Mouse (Mus musculus): Measurements from ENCODE around the gene Efl1. TPM values are rescaled to one million over a fixed set of nuclear protein-coding genes. Genes with fewer than 3 reads are reported as not detected.

The Efl1 gene
- polyA plus RNA-seq, 1 experiment = not detected

DNA sequence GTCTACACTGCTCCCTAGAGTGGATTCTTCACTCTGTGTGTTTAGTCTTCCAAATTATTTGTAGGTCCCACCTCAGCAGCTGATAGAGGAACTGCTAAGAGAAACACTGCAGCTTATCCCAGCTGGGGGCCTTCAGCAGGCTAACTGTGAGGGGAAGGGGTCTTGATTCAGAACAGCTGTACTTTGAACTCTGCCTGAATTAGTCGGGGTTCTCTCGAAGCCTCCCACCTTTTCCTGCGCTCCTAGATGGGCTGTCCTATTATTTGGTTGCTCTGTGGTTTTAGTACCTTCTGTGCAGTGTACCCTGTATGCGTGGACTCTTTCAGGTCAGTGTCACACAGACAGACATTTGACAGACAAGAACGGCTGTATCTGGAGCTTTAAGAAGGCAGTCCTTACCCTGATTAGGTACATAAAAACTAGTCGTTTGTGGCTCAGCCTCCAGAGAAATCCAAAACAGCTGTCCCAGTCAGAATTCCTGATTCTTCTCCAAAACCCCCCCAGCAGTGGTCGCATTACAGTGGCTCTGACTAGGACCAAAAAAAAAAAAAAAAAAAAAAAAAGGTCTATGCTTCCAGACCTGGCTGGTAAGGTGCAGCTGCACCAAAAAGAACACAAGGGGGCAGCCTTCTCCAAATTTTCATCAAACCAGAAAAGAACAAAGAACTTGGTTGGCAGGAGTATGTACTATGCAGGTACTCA, 66.9 kb downstream of the Efl1 start:
- Histone ChIP-seq H3K4me1 (ENCODE audit: control insufficient read depth, insufficient read depth, low read length) (no peaks in the 10 kb centered on the region), H3K27ac (ENCODE audit: insufficient read depth, low read depth, low read length) (no peak overlapping the region), H3K4me3 (ENCODE audit: insufficient read depth, low read depth, low read length) (no peak overlapping the region)
- TF ChIP-seq CTCF (IDR thresholded peaks at IDR 0.05; ENCODE audit: insufficient read depth, low read depth, low read length) (no peak), POLR2A (IDR thresholded peaks at IDR 0.05; ENCODE audit: insufficient read depth, low read depth, low read length) (no peak)
- 47% methylated on average over 7 of the region's 7 CpGs for WGBS

DNA sequence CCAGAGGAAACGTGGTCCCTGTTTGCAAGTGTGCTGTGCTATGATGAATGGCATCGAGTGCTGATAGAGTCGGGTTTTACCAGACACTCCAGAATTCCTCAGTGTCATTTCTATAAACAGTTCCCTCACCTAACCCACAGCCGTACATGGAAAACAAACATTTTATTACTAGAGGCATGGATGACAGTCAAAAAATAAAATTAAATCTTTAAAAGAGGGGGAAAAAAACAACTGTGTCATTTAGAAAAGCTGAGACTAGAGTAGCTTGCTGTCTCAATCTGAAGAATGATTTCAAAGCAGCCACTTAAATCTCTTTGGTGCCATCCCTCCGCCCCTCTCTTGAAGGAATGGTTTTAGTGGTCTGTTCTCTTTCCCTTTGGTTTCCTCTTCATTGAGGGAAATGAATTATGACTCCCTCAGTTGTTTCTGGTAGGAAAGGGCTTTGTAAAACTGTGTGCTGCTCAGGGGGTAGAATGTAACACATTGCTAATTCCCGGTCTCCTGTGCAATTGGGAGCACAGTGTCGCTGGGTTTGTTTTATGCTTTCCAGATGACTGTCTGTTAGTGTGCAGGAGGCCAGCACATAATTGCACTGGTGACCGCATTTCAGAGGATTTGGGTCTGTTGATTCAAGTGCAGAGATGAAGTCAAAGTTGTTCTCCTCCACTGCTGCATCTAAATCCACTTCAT, 67.6 kb downstream of the Efl1 start:
- no peak overlapping the region for H3K4me3 ChIP-seq (ENCODE audit: insufficient read depth, low read depth, low read length)
- H3K27ac ChIP-seq (ENCODE audit: insufficient read depth, low read depth, low read length) = no peak overlapping the region
- no peaks in the 10 kb centered on the region; the same call in 1 of the 2 replicates for H3K4me1 ChIP-seq (ENCODE audit: control insufficient read depth, insufficient read depth, low read length)
- TF ChIP-seq CTCF (IDR thresholded peaks at IDR 0.05; ENCODE audit: insufficient read depth, low read depth, low read length) = no peak
- no peak for TF ChIP-seq POLR2A (IDR thresholded peaks at IDR 0.05; ENCODE audit: insufficient read depth, low read depth, low read length)
- 46% methylated on average over 8 of the region's 8 CpGs for WGBS

DNA sequence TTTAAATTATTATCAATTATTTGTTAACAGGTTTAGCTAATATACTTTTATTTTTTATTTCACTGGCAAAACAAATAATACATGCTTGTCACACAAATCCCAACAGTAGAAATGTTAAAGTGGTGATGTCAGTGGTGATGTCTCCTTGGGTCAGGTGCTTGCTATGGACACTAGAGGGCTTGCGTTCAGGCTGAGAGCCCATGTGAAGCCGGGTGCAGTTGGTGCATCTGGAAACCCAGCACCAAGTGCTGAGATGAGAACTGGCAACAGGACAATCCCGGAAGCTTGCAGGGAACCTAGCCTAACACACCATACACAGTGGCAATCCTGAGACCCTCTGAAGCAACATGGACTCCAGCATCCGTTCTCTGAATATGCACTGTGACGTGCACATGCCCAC, 70.9 kb downstream of the Efl1 start:
- 71% methylated on average over 5 of the region's 5 CpGs for WGBS
- H3K27ac ChIP-seq (ENCODE audit: insufficient read depth, low read depth, low read length) = no peak overlapping the region
- no peak for TF ChIP-seq POLR2A (IDR thresholded peaks at IDR 0.05; ENCODE audit: insufficient read depth, low read depth, low read length)
- TF ChIP-seq CTCF (IDR thresholded peaks at IDR 0.05; ENCODE audit: insufficient read depth, low read depth, low read length) = no peak

DNA sequence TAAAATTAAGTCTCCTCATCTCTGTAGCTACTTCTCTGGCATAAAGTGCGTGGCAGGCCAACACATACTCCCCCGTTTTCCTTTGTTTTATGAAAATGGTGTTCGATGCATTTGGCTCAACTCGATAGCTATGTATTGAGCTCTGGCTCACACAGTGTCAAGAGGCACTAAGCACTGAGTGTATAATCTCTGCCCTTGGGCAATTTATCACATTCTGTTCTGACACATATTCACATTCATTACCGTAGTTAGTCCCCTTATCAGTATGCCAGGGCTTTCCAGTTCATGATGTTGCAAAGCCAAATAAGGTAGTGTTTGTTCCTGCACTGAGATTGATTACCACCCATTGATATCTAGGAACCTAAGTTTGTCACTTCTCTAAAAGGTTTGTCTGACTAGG, 71.3 kb downstream of the Efl1 start:
- Histone ChIP-seq H3K27ac (ENCODE audit: insufficient read depth, low read depth, low read length) (no peak overlapping the region), H3K4me3 (ENCODE audit: insufficient read depth, low read depth, low read length) (no peak overlapping the region), H3K4me1 (ENCODE audit: control insufficient read depth, insufficient read depth, low read length) (peaks cover 4% of the 10 kb centered on the region; the same call in 1 of the 2 replicates)
- TF ChIP-seq POLR2A (IDR thresholded peaks at IDR 0.05; ENCODE audit: insufficient read depth, low read depth, low read length) (no peak), CTCF (IDR thresholded peaks at IDR 0.05; ENCODE audit: insufficient read depth, low read depth, low read length) (no peak)
- 74% methylated on average over 5 of the region's 5 CpGs for WGBS

More for the DNA sequence above, 70.9 kb downstream of the Efl1 start:
- Histone ChIP-seq H3K4me3 (ENCODE audit: insufficient read depth, low read depth, low read length) (no peak overlapping the region), H3K4me1 (ENCODE audit: control insufficient read depth, insufficient read depth, low read length) (peaks cover 4% of the 10 kb centered on the region; the same call in 1 of the 2 replicates)

DNA sequence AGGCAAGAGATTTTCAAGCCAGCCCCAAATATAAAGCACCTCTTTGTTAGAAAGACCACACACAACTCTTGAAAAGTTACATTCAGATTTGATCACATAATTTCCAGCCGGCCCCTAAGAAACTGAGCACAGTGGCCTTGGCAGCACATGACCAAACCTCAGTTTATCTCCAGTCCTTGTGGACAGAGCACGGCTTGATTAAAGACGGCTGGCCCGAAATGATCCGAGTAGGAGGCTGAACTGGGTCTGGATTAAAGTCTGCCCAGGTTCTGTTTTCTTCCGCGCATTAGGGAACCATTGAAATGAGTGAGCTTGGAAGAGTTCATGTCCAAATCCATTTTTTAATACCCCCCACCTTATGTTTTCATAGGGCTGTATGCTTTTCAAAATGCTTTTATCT, 72.1 kb downstream of the Efl1 start:
- Histone ChIP-seq H3K27ac (ENCODE audit: insufficient read depth, low read depth, low read length) (no peak overlapping the region), H3K4me1 (ENCODE audit: control insufficient read depth, insufficient read depth, low read length) (peaks cover 6% of the 10 kb centered on the region; the same call in 1 of the 2 replicates), H3K4me3 (ENCODE audit: insufficient read depth, low read depth, low read length) (no peak overlapping the region)
- TF ChIP-seq POLR2A (IDR thresholded peaks at IDR 0.05; ENCODE audit: insufficient read depth, low read depth, low read length) = no peak
- TF ChIP-seq CTCF (IDR thresholded peaks at IDR 0.05; ENCODE audit: insufficient read depth, low read depth, low read length) = no peak
- 80% methylated on average over 7 of the region's 7 CpGs for WGBS

DNA sequence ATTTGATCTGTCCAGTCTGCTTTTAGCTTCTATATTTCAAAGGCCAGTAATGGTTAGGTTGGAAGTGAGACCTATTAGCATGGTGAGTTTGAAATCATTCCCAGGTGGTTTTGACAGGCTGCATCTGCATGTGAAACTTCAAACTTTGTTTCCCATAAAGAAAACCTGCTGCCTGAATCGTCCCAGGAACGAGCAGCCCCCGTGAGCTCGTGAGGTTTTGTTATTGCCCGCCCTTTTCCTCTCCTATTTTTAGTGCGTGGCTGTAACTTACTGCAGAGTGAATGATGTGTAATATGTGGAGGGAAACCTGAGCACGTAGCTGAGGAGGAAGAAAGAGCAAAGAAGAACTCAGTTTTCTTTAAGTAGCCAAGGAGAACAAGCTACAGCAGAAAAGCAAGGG, 72.5 kb downstream of the Efl1 start:
- WGBS = 57% methylated on average over 7 of the region's 7 CpGs
- no peak for TF ChIP-seq POLR2A (IDR thresholded peaks at IDR 0.05; ENCODE audit: insufficient read depth, low read depth, low read length)
- TF ChIP-seq CTCF (IDR thresholded peaks at IDR 0.05; ENCODE audit: insufficient read depth, low read depth, low read length) = no peak
- H3K27ac ChIP-seq (ENCODE audit: insufficient read depth, low read depth, low read length) = no peak overlapping the region
- H3K4me1 ChIP-seq (ENCODE audit: control insufficient read depth, insufficient read depth, low read length) = peaks cover 6% of the 10 kb centered on the region; the same call in 1 of the 2 replicates
- H3K4me3 ChIP-seq (ENCODE audit: insufficient read depth, low read depth, low read length) = no peak overlapping the region

DNA sequence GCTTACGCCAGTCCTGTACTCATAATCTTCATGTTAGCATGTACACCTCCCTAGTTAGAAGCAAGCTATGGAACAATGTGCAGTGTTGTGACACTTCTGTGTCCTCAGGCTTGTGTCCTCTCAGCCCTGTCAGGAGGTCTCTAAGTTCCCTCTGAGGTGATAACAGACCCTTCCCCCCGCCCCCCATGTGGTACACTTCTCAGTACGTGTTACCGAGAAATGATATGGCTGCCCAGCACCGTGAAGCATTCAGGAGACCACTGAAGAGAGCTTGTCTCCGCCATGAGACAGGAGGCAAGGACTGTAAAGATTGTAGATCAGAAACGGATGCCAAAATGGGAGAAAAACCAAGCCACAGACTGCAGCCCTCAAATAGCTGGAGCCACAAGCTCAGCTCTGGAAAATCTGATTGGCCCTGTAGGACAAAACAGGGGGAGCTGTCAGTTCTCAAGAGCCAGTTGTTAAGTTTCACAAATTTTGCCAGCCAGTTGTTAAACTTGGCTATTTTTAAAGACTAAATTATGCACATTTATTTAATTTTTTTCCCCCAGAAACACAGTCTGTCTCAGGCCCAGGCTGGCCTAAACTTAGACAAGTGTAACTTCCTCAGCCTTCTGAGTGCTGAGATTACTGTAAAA, 74.2 kb downstream of the Efl1 start:
- TF ChIP-seq POLR2A (IDR thresholded peaks at IDR 0.05; ENCODE audit: insufficient read depth, low read depth, low read length) (no peak), CTCF (IDR thresholded peaks at IDR 0.05; ENCODE audit: insufficient read depth, low read depth, low read length) (no peak)
- peaks cover 6% of the 10 kb centered on the region; the same call in 1 of the 2 replicates for H3K4me1 ChIP-seq (ENCODE audit: control insufficient read depth, insufficient read depth, low read length)
- 71% methylated on average over 7 of the region's 7 CpGs for WGBS
- no peak overlapping the region for H3K27ac ChIP-seq (ENCODE audit: insufficient read depth, low read depth, low read length)
- H3K4me3 ChIP-seq (ENCODE audit: insufficient read depth, low read depth, low read length) = no peak overlapping the region

DNA sequence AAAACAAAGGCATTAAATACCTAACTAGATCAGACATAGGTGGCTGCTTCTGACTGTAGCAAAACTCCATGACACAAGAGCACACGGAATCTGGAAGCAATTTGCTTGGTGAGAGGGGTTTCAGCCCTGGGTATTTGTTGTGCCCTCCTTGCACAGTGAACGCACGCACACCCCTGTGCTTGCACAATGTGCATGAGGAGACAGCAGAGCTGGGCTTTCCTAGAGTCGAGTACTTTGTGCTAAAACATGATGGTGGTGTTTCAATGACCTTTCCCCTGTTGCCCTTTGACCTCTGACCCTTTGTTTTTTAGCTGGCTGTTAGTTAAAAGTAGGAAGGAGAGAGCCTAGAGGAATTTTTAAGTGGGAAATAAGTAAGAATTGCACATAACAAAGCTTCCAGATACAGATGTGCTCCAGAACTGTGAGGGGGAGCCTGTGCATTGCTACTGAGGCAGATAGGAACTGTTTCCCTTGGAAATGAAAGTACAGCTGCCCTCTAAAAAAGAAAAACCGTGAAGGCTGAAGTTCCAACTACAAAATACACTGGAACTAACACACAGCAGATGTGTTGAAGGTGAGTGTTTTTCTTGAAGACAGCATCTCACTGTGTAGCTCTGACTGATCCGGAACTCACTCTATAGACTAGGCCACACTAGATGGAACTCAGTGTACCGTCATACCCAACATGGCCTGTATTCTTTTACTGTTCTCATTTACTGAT, 74.9 kb downstream of the Efl1 start:
- Histone ChIP-seq H3K27ac (ENCODE audit: insufficient read depth, low read depth, low read length) (no peak overlapping the region), H3K4me1 (ENCODE audit: control insufficient read depth, insufficient read depth, low read length) (peaks cover 6% of the 10 kb centered on the region; the same call in 1 of the 2 replicates), H3K4me3 (ENCODE audit: insufficient read depth, low read depth, low read length) (no peak overlapping the region)
- 79% methylated on average over 7 of the region's 7 CpGs for WGBS
- TF ChIP-seq CTCF (IDR thresholded peaks at IDR 0.05; ENCODE audit: insufficient read depth, low read depth, low read length) = no peak
- TF ChIP-seq POLR2A (IDR thresholded peaks at IDR 0.05; ENCODE audit: insufficient read depth, low read depth, low read length) = no peak
